Mouse (Mus musculus) CD4-positive, CD25-positive, alpha-beta regulatory T cell (primary cell): ENCODE results near the gene Fam47c. TPM values are rescaled to one million over a fixed set of nuclear protein-coding genes. Genes with fewer than 3 reads are reported as not detected.

Experiments
- polyA plus RNA-seq: library from polyadenylated mRNA; unstranded; fragments of 100-300 nt; shearing (Covaris generic); gene quantifications from one replicate; pipeline ENCODE4 v1.2.1, GENCODE M21; 2017

The Fam47c gene
- polyA plus RNA-seq: not detected

GRCm38 (mm10) chrX:78737463-78737862 is at the start of gene Fam47c:
Fam47c (plus strand) TSS chrX:78737763.

Other genes starting within 250 kb of the Fam47c start
- gene Prrg1, start 153.9 kb upstream of the Fam47c start, polyA plus RNA-seq: 7.0 TPM